Mouse (Mus musculus) ovary, postnatal 14 days (tissue): ENCODE results near the gene Gm1110.
"Not testable (repeated sequence)": the region's sequence is repeated elsewhere in the genome, so short reads cannot be mapped to it uniquely, and the experiment has no call there.

ENCODE experiments used
- DNase-seq: peaks from one replicate; pipeline ENCODE4 v3.0.0; 2022; ENCODE audit warnings: low spot score

Gene Gm1110

DNA sequence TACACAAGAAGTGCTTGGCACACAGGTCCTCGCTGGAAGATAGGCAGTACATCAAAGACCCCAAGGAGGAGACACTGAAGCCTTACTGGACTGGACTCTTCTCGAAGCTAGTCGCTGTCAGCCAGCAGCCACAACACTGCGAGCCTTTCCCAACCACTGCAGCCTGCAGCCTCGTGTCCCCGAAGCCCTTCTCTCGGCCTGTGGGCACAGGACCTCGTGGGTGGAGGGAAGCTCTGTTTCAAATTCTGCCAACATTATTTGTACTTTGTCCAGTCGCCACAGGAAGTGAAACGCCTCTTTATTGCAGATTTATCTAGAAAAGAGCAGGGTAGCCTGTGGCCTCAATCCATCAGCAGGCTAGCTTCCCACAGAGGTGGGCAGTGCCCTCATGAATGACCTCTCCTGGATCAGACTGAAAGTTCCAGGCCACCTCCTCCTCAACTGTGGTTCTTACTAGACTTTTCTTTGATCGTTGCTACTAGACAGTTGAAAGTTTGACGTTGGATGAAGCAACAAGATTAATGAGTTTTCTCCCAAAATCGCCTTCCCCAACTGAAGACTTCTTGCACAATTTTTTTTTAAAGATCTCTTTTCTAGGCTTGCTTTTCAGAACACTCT is at the start of gene Gm1110:
TSS of gene Gm1110 (minus strand) at position 203 of the 618 bp plus-strand sequence.
- no peak for DNase-seq

GRCm38 (mm10) chr9:26947790-26948189 is 24.9 kb upstream of the Gm1110 start:
- no peak for DNase-seq

DNA sequence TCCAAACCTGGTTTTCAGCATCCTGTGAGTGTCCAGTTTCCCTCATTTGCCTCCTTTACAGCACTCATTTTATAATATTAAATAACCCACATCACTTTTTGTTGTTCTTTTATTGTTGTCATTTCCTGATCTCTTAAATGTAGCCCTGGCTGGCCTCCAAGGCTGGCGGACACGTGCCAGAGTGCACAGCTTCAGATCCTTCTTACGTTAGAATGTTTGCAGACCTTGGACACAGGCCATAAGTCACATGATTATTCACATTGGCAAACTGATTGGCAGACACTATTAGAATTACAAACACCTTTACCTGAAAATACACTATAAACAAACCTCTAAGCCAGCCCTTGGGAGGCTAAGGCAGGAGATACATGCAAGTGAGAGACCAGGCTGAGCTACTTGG is 1.2 kb upstream of the Gm1110 start:
- peak; percentile 22 for DNase-seq

GRCm38 (mm10) chr9:26919778-26920177 is 3.1 kb downstream of the Gm1110 start:
- no peak for DNase-seq

DNA sequence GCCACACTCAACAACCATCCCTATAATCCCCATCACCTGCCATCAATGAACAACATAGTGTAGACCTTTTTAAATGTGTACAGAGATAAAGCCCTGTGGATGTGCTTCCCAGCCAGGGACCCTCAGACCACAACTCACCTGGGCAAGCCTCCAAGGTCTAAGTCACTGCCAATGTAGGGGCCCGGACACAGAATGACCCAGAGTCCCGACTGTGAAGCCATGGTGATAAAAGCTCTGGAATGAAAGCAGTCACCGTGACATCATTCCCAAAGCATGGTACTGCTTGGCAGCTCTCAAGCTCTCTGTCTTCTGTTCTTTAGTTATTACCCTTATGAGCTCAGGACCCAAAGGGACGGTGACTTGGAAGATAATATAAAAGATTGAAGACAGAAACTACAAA is 9.8 kb downstream of the Gm1110 start:
- no peak for DNase-seq

GRCm38 (mm10) chr9:26911251-26911650 is 11.7 kb downstream of the Gm1110 start:
- DNase-seq, result no peak

GRCm38 (mm10) chr9:26869856-26870255 is 53.1 kb downstream of the Gm1110 start:
- not testable (repeated sequence) for DNase-seq

GRCm38 (mm10) chr9:26860751-26861150 is 62.2 kb downstream of the Gm1110 start, which contains the start of gene Glb1l3:
Gene Glb1l3, minus strand, starts transcription at chr9:26860890.
- DNase-seq, result no peak

- no peak for DNase-seq
Observed at GRCm38 (mm10) chr9:26831089-26831488, 91.8 kb downstream of the Gm1110 start.
